Mouse (Mus musculus) neural tube, embryonic 12.5 days (tissue): ENCODE data around the gene Tmem45a. TPM values are rescaled to one million over a fixed set of nuclear protein-coding genes. Genes with fewer than 3 reads are reported as not detected.

Experiments used
- ATAC-seq: fragments of 200-750 bp; cut with Nextera tagmentation; 2 replicates; pipeline ENCODE4 v1.8.0; 2017; ENCODE audit warnings: low read depth, mild to moderate bottlenecking, moderate TSS enrichment, moderate library complexity; ENCODE audit not compliant: low FRiP score
- H3K27ac ChIP-seq: fragments of 300-500 bp; sonication (generic); 2 replicates; pipeline ENCODE4 v1.5.1; 2016
- H3K27me3 ChIP-seq: fragments of 300-500 bp; sonication (generic); replicated peaks from 2 replicates; pipeline ENCODE4 v1.6.1; 2016; ENCODE audit warnings: mild to moderate bottlenecking
- H3K36me3 ChIP-seq: fragments of 300-500 bp; sonication (generic); 2 replicates; pipeline ENCODE4 v1.6.1; 2016; ENCODE audit warnings: mild to moderate bottlenecking
- H3K4me1 ChIP-seq: fragments of 300-500 bp; sonication (generic); 2 replicates; pipeline ENCODE4 v1.6.1; 2016
- H3K4me2 ChIP-seq: fragments of 300-500 bp; sonication (generic); replicated peaks from 2 replicates; pipeline ENCODE4 v1.6.1; 2016; ENCODE audit warnings: mild to moderate bottlenecking
- H3K4me3 ChIP-seq: fragments of 300-500 bp; sonication (generic); 2 replicates; pipeline ENCODE4 v1.5.1; 2016
- H3K9ac ChIP-seq: fragments of 300-500 bp; sonication (generic); 2 replicates; pipeline ENCODE4 v1.6.1; 2016; ENCODE audit warnings: mild to moderate bottlenecking
- H3K9me3 ChIP-seq: fragments of 300-500 bp; sonication (generic); 2 replicates; pipeline ENCODE4 v1.6.1; 2016; ENCODE audit warnings: mild to moderate bottlenecking
- WGBS: fragments of 180-500 bp; shearing (Covaris S2); methylation state at CpG from one replicate; pipeline ENCODE4 v1.1.7; 2016; 5-methylcytosine and 5-hydroxymethylcytosine counted together
- polyA plus RNA-seq: library from polyadenylated mRNA; unstranded; fragments of >200 nt; fragmentation: Nextera tagmentation; extraction: Ambion mirVana; gene quantifications from 2 replicates; pipeline ENCODE4 v1.2.1, GENCODE M21; 2016

The Tmem45a gene
- polyA plus RNA-seq, 1 experiment from 2014 or later, result 7.6 TPM

GRCm38 (mm10) chr16:56793778-56794177 lies 92.2 kb downstream of the Tmem45a start:
- no peaks in the 10 kb centered on the region for H3K9me3 ChIP-seq
- H3K4me1 ChIP-seq, result no peaks in the 10 kb centered on the region
- no peak overlapping the region for H3K27ac ChIP-seq
- no peak for ATAC-seq
- 90% methylated on average over 1 of the region's 1 CpGs for WGBS
- no peaks in the 10 kb centered on the region for H3K27me3 ChIP-seq
- H3K36me3 ChIP-seq, result no peaks in the 10 kb centered on the region
- H3K4me2 ChIP-seq, result no peak overlapping the region
- H3K4me3 ChIP-seq, result no peak overlapping the region
- H3K9ac ChIP-seq, result no peak overlapping the region

GRCm38 (mm10) chr16:56785943-56786342 lies 100.0 kb downstream of the Tmem45a start:
- H3K4me3 ChIP-seq, result no peak overlapping the region
- no peaks in the 10 kb centered on the region for H3K9me3 ChIP-seq
- no peaks in the 10 kb centered on the region for H3K27me3 ChIP-seq
- H3K36me3 ChIP-seq, result no peaks in the 10 kb centered on the region
- 90% methylated on average over 2 of the region's 2 CpGs for WGBS
- H3K9ac ChIP-seq, result no peak overlapping the region
- ATAC-seq, result no peak
- H3K4me1 ChIP-seq, result no peaks in the 10 kb centered on the region
- no peak overlapping the region for H3K27ac ChIP-seq
- H3K4me2 ChIP-seq, result no peak overlapping the region

- Histone ChIP-seq H3K9ac (no peak overlapping the region), H3K9me3 (no peaks in the 10 kb centered on the region), H3K27me3 (no peaks in the 10 kb centered on the region), H3K36me3 (no peaks in the 10 kb centered on the region), H3K4me2 (no peak overlapping the region), H3K4me3 (no peak overlapping the region), H3K27ac (no peak overlapping the region), H3K4me1 (no peaks in the 10 kb centered on the region)
- ATAC-seq, result peak; percentile 70
- 54% methylated on average over 10 of the region's 10 CpGs for WGBS
Observed at GRCm38 (mm10) chr16:56771163-56772105, 114.5 kb downstream of the Tmem45a start.

Other genes starting within 250 kb of the Tmem45a start
- 153 and 172 TPM in 2 replicates for gene Tfg, start 168.7 kb downstream of the Tmem45a start, polyA plus RNA-seq
- 0.06 and 0.08 TPM in 2 replicates for gene Adgrg7, start 90.3 kb downstream of the Tmem45a start, polyA plus RNA-seq
- not detected in 2 replicates for gene Lnp1, start 41.9 kb upstream of the Tmem45a start, polyA plus RNA-seq
- gene Tmem45a2, start 185.2 kb upstream of the Tmem45a start, polyA plus RNA-seq, result not detected in 2 replicates
- gene Tomm70a, start 235.5 kb upstream of the Tmem45a start, polyA plus RNA-seq, result 65.1 and 71.1 TPM in 2 replicates